Mouse (Mus musculus) yolk sac, embryonic 10.5 days (tissue): Measurements from ENCODE around the gene Phf23.
"Not testable (repeated sequence)": the region's sequence is repeated elsewhere in the genome, so short reads cannot be mapped to it uniquely, and the experiment has no call there.

ENCODE experiments used
- DNase-seq: peaks from one replicate; pipeline ENCODE4 v3.0.0-alpha.2; 2017; ENCODE audit warnings: low spot score

Phf23 gene

GRCm38 (mm10) chr11:69995391-69995960 is at the start of gene Phf23:
Gene Phf23 (plus strand): TSS chr11:69995777.
- peak; percentile 100 for DNase-seq

- DNase-seq, result no peak
Measured at GRCm38 (mm10) chr11:69945997-69946891, 49.3 kb upstream of the Phf23 start.

GRCm38 (mm10) chr11:69947337-69948065 is 48.1 kb upstream of the Phf23 start:
- DNase-seq, result no peak

- DNase-seq, result peak; percentile 93
Measured at GRCm38 (mm10) chr11:69948066-69948762, 47.4 kb upstream of the Phf23 start, which contains the start of gene Slc2a4. Gene Slc2a4 (minus strand): TSS chr11:69948188.

GRCm38 (mm10) chr11:69948763-69949150 is 46.8 kb upstream of the Phf23 start:
- peak; percentile 81 for DNase-seq

- DNase-seq, result no peak
Measured at GRCm38 (mm10) chr11:69950807-69951459, 44.6 kb upstream of the Phf23 start.

GRCm38 (mm10) chr11:69952274-69952673 is 43.3 kb upstream of the Phf23 start:
- DNase-seq, result no peak

GRCm38 (mm10) chr11:69953267-69953915 is 42.2 kb upstream of the Phf23 start:
- DNase-seq, result peak; percentile 64

- not testable (repeated sequence) for DNase-seq
Measured at GRCm38 (mm10) chr11:69955618-69956017, 40.0 kb upstream of the Phf23 start.

GRCm38 (mm10) chr11:69956218-69956617 is 39.4 kb upstream of the Phf23 start:
- no peak for DNase-seq

- no peak for DNase-seq
Measured at GRCm38 (mm10) chr11:69960616-69961015, 35.0 kb upstream of the Phf23 start.

- DNase-seq, result no peak
Measured at GRCm38 (mm10) chr11:69961841-69962240, 33.7 kb upstream of the Phf23 start.

- DNase-seq, result no peak
Measured at GRCm38 (mm10) chr11:69964650-69965270, 30.8 kb upstream of the Phf23 start, which contains the start of gene Cldn7. Gene Cldn7 (plus strand): TSS chr11:69964779.

GRCm38 (mm10) chr11:69965271-69966005 is 30.1 kb upstream of the Phf23 start:
- DNase-seq, result peak; percentile 91

GRCm38 (mm10) chr11:69966006-69966859 is 29.3 kb upstream of the Phf23 start:
- DNase-seq, result peak; percentile 87

GRCm38 (mm10) chr11:69966860-69967517 is 28.6 kb upstream of the Phf23 start:
- DNase-seq, result no peak

- DNase-seq, result peak; percentile 83
Measured at GRCm38 (mm10) chr11:69968793-69969192, 26.8 kb upstream of the Phf23 start.

- no peak for DNase-seq
Measured at GRCm38 (mm10) chr11:69970222-69970621, 25.4 kb upstream of the Phf23 start.
